Mouse (Mus musculus) G1E-ER4 (cell line): ENCODE measurements around the gene Slfn5. TPM values are rescaled to one million over a fixed set of nuclear protein-coding genes. Genes with fewer than 3 reads are reported as not detected.

Source experiments
- GATA1 ChIP-seq: IDR thresholded peaks from one replicate; pipeline ENCODE4 v1.8.0; 2012; ENCODE audit warnings: low read length, inconsistent platforms
- polyA plus RNA-seq: library from polyadenylated mRNA; stranded (reverse); fragments of >175 nt; gene quantifications from 2 replicates; pipeline ENCODE4 v1.2.3, GENCODE M21; 2012

Gene Slfn5
- polyA plus RNA-seq, 1 experiment: 0.01 TPM

DNA sequence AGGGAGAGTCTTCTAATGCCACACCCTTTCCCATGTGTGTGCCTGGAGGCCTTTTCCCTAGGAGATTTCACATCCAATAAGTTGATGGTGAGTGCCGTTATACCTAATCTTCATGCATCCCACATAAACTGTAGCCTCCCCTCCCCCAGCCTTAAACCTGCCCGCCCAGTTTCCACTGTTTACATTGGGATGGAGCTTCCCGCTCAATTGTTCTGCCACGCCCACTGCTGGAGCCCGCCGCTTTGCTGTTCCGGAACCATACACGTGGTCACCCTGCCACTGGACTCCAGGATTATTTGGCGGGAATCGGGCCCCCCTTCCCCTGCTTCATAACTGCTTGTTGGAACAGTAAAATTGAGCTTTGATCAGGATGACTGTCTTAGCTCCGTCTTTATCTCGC, 38.2 kb downstream of the Slfn5 start:
- no peak for TF ChIP-seq GATA1

DNA sequence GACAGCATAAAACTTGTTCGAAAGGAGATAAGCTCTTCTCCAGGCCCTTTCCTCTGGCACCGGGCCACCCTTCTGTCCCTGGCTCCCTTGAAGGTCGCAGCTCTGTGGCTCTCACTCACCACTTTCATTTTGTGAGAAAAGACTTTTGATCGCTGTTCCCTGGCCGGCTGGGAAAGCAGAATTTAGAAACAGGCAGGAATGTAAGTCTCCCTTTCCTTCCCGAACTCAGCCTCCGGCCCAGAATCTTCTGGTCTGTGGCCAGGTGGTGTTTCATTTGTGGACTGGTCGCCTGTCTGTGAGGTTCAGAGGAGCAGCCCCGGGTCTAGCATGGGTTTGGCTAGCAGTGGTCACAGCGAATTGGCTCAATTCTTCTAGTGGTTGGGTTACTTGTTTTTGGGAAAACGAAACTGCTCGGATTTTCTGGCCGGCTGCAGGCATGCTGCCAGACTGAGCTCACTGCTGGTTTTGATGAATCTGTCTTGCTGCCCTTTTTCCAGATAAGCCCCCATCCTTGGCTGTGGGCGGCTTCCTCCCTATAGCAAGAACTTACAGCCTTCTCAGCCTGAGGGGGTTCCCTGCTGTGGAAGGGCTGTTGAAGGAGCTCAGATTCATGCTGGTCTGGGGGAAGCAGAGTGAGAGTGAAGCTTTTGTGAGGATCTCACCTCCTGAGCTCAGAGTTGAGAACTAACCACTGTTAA, 40.5 kb downstream of the Slfn5 start, which contains the start of gene Slfn9:
Gene Slfn9 (minus strand): TSS at position 362 of the 698 bp plus-strand sequence.
- no peak for TF ChIP-seq GATA1

DNA sequence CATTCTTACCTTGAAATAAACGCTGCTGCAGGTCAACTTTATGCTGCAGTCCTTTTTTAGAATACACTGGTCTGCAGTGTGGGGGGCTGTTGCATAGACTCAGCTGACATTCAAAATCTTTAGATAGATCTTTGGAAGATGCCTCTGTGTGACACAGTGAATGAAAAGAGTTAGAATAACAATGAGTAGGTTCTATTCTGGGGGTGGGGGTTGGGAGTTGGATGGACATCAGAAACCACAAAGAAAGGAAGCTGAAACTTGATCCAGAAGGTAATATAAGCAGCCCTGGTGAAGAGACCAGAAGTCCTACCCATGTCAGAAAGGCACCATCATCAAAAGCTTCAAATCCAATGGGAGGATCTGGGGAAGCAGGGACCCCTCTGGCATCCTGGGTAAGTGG, 62.2 kb downstream of the Slfn5 start:
- no peak for TF ChIP-seq GATA1

Other genes starting within 250 kb of the Slfn5 start
- gene Cct6b, start 187.0 kb upstream of the Slfn5 start, polyA plus RNA-seq: 0.13 and 0.35 TPM in 2 replicates
- 23.6 and 23.8 TPM in 2 replicates for gene Zfp830, start 187.0 kb upstream of the Slfn5 start, polyA plus RNA-seq
- gene Lig3, start 170.2 kb upstream of the Slfn5 start, polyA plus RNA-seq: 86.4 and 98.4 TPM in 2 replicates
- 21.3 and 59.6 TPM in 2 replicates for gene Rffl, start 80.1 kb upstream of the Slfn5 start, polyA plus RNA-seq
- gene Rad51d, start 60.7 kb upstream of the Slfn5 start, polyA plus RNA-seq: 10.4 and 13.9 TPM in 2 replicates
- gene Fndc8, start 59.2 kb upstream of the Slfn5 start, polyA plus RNA-seq: not detected in 2 replicates
- 117 and 127 TPM in 2 replicates for gene Nle1, start 42.9 kb upstream of the Slfn5 start, polyA plus RNA-seq
- gene Unc45b, start 40.8 kb upstream of the Slfn5 start, polyA plus RNA-seq: 0.01 and 0.04 TPM in 2 replicates
- gene Slfn9, start 40.5 kb downstream of the Slfn5 start, polyA plus RNA-seq: 0.01 TPM in 1 of 2 replicates, not detected in the other
- gene Slfn8, start 69.5 kb downstream of the Slfn5 start, polyA plus RNA-seq: 0.06 TPM in 1 of 2 replicates, not detected in the other
- gene Slfn2, start 113.8 kb downstream of the Slfn5 start, polyA plus RNA-seq: 0.37 and 0.83 TPM in 2 replicates
- gene Slfn1, start 165.5 kb downstream of the Slfn5 start, polyA plus RNA-seq: not detected in 2 replicates
- not detected in 2 replicates for gene Slfn4, start 223.8 kb downstream of the Slfn5 start, polyA plus RNA-seq
- not detected in 2 replicates for gene Slfn3, start 240.0 kb downstream of the Slfn5 start, polyA plus RNA-seq